Mouse (Mus musculus) splenic B cell, adult 2 months (primary cell): ENCODE results near the gene Phlpp1.

Experiments
- DNase-seq: peaks from one replicate; pipeline ENCODE4 v3.0.0-alpha.2; 2011; ENCODE audit warnings: low read depth, low spot score
- H3K27me3 ChIP-seq: 2 replicates; pipeline ENCODE4 v1.6.1; 2012; ENCODE audit warnings: mild to moderate bottlenecking, low read length, moderate library complexity, mixed read lengths; ENCODE audit not compliant: control insufficient read depth, poor library complexity, insufficient read depth, severe bottlenecking
- H3K36me3 ChIP-seq: 2 replicates; pipeline ENCODE4 v1.6.1; 2012; ENCODE audit warnings: mild to moderate bottlenecking, low read length, moderate library complexity, mixed read lengths; ENCODE audit not compliant: control insufficient read depth, poor library complexity, insufficient read depth, severe bottlenecking

The Phlpp1 gene

GRCm38 (mm10) chr1:106406852-106407251 is 235.3 kb downstream of the Phlpp1 start:
- Histone ChIP-seq H3K36me3 (no peaks in the 10 kb centered on the region; the same call in 1 of the 2 replicates), H3K27me3 (no peaks in the 10 kb centered on the region)
- DNase-seq = no peak

DNA sequence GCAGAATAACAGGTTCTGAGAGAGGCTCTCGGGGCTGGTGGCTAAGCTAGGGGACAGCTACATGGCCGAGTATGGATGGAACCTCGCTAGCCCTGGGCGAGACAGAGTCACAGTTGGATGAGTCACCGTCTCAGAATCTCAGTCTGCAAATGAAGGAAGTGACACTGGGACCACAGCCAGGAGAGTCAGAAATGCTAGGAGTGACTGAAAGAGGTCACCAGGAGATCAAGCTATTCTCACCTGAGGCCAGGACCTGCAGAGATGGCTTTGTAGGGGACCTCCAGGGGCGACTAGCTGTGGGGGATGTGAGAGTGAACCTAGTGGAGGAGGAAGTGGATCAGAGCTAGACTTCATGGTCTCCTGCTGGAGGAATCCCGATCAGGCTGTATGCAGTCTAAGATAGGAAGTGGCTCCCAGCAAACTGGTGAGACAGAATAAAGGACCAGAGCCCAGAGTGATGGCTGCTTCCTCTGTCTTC is 236.4 kb downstream of the Phlpp1 start:
- DNase-seq = peak; percentile 15
- Histone ChIP-seq H3K36me3 (no peaks in the 10 kb centered on the region), H3K27me3 (no peaks in the 10 kb centered on the region)

GRCm38 (mm10) chr1:106410858-106411257 is 239.3 kb downstream of the Phlpp1 start:
- H3K27me3 ChIP-seq = no peaks in the 10 kb centered on the region
- H3K36me3 ChIP-seq = no peaks in the 10 kb centered on the region
- no peak for DNase-seq

- H3K36me3 ChIP-seq = no peaks in the 10 kb centered on the region
- DNase-seq = peak; percentile 73
- no peaks in the 10 kb centered on the region for H3K27me3 ChIP-seq
Measured at GRCm38 (mm10) chr1:106425128-106425936, 253.8 kb downstream of the Phlpp1 start.

DNA sequence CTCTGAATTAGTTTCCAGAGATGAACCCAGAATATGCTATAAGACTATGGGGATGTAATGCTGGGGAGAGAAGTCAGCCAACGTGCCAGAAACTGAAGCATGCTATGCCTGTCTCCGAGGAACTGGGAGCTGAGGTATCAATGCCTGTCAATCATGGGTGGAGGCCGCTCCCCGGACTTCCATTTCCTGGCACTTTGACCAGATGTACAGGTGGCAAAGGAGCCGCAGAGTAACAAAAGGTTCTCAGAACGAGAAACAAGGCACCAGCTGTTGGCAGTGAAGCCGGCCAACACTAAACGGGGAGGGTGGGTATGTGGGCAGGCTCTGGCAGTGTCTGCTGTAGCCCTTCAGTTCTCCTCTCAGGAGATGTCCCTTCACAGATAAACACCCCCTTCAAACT is 256.6 kb downstream of the Phlpp1 start:
- no peaks in the 10 kb centered on the region for H3K36me3 ChIP-seq
- H3K27me3 ChIP-seq = no peaks in the 10 kb centered on the region
- DNase-seq = no peak

- no peak for DNase-seq
- Histone ChIP-seq H3K27me3 (no peaks in the 10 kb centered on the region), H3K36me3 (no peaks in the 10 kb centered on the region)
Measured at GRCm38 (mm10) chr1:106428580-106428979, 257.0 kb downstream of the Phlpp1 start.

GRCm38 (mm10) chr1:106433580-106433979 is 262.0 kb downstream of the Phlpp1 start:
- Histone ChIP-seq H3K27me3 (no peaks in the 10 kb centered on the region), H3K36me3 (no peaks in the 10 kb centered on the region)
- no peak for DNase-seq
